ENCODE assay signal across 8 mouse cellular contexts in the genomic region with DNA sequence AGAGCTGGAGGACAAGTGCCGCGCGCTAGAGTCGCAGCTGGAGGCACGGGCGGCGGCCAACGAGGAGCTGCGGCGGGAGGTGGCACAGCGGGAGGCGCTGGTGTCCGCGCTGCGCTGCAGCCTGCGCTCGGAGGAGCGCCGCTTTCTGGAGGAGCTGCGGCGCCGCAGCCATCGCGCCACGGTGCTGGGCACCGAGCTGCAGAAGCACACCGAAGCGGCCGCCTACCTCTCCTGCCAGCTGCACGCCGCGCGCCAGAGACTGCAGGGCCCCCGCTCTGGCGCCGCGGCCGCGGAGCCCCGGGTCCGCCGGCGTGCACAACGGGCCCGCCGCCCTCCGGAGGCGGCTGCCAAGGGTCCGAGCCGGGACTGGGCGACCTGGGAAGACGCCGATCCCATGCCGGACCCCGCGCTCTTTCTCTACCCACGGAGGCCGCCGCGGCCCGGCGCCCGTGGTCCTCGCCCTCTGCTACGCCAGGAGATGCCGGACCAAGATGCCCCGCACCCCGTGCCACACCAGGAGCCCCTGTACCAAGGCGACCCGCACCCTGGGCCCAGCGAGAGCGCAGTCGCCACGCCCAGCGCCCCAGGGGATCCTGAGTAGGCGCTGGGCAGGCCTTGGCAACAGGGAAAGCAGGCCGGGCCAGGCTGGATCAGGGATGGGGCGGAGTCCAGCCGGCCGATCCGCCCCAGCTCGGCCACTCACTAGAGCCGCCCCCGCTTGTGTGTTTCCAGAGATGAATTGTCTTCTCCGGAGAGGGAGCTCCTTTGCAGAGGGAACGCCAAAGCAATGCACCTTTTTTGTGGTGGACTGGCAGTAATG. TPM values are rescaled to one million over a fixed set of nuclear protein-coding genes. Genes with fewer than 3 reads are reported as not detected.
DNase-seq lines count a peak whose midpoint lies in the region; ATAC-seq lines count a peak whose summit lies in the region.

No protein-coding gene starts in this region.

- H3K36me3 ChIP-seq in hindbrain, embryonic 13.5 days, result peaks cover 7% of the 10 kb centered on the region; the same call in 1 of the 2 replicates

- H3K27ac ChIP-seq in hindbrain, embryonic 13.5 days, result peak overlapping the region; percentile 95

- H3K27me3 ChIP-seq in hindbrain, embryonic 13.5 days, result peaks cover 33% of the 10 kb centered on the region

- peak overlapping the region; percentile 83 for H3K4me2 ChIP-seq in hindbrain, embryonic 13.5 days

- H3K4me3 ChIP-seq in hindbrain, embryonic 13.5 days, result peak overlapping the region; percentile 64

- H3K9me3 ChIP-seq in hindbrain, embryonic 13.5 days, result no peaks in the 10 kb centered on the region

- H3K9ac ChIP-seq in hindbrain, embryonic 13.5 days, result peak overlapping the region; percentile 90

- ATAC-seq in hindbrain, embryonic 13.5 days (ENCODE audit: low FRiP score), result peak; percentile 89
- ATAC-seq in megakaryocyte, adult 5-6 weeks (ENCODE audit: poor library complexity, severe bottlenecking), result peak; percentile 90

- under 1% methylated on average over 84 of the region's 86 CpGs for WGBS in hindbrain, embryonic 13.5 days

- peaks cover 22% of the 10 kb centered on the region for H3K4me1 ChIP-seq in hindbrain, embryonic 13.5 days (replicated peaks)

- DNase-seq in ZHBTc4 (ENCODE audit: low read depth, low spot score), result peak; percentile 90
- DNase-seq in cerebellum, postnatal 14 days, result peak; percentile 84 to 85
- DNase-seq in frontal cortex, postnatal 25 days (ENCODE audit: low spot score in 2 of 2), result peak; percentile 32 to 57
- DNase-seq in left cerebral cortex, adult 8-10 months (ENCODE audit: low spot score in 2 of 2), result peak; percentile 53 to 75
- DNase-seq in right cerebral cortex, postnatal 14 days, result peak; percentile 74
- DNase-seq in urinary bladder, postnatal 36 days (ENCODE audit: low spot score in 2 of 2), result peak; percentile 73 to 84

RNA-seq across cellular contexts. Expression of a gene that starts 11.1 kb away (rescaled TPM):
- polyA plus RNA-seq in hindbrain, embryonic 13.5 days (2015; fragmentation: Nextera tagmentation; extraction: Ambion mirVana), result 14.3 and 16.8 TPM in 2 replicates
- 10 to 100 TPM; 63.0 to 77.5 (median 73.7) TPM for total RNA-seq in left cerebral cortex, adult 8-10 months (2022)
- 11.9 and 13.7 TPM in 2 replicates for total RNA-seq in megakaryocyte, adult 5-6 weeks (2015)
- 13.3 and 13.7 TPM in 2 replicates for total RNA-seq in megakaryocyte, adult 5-6 weeks (2017)

RNA-seq across cellular contexts. Expression of a gene that starts 18.8 kb away (rescaled TPM):
- 2.0 and 2.1 TPM in 2 replicates for polyA plus RNA-seq in hindbrain, embryonic 13.5 days (2015; fragmentation: Nextera tagmentation; extraction: Ambion mirVana)
- 10 to 100 TPM; 30.5 to 36.7 (median 32.7) TPM for total RNA-seq in left cerebral cortex, adult 8-10 months (2022)
- total RNA-seq in megakaryocyte, adult 5-6 weeks (2015), result 0.05 and 0.27 TPM in 2 replicates
- not detected in 2 replicates for total RNA-seq in megakaryocyte, adult 5-6 weeks (2017)

RNA-seq across cellular contexts. Expression of a gene that starts 27.5 kb away (rescaled TPM):
- 10.4 and 10.6 TPM in 2 replicates for polyA plus RNA-seq in hindbrain, embryonic 13.5 days (2015; fragmentation: Nextera tagmentation; extraction: Ambion mirVana)
- total RNA-seq in left cerebral cortex, adult 8-10 months (2022), result 100 to 1,000 TPM; 154 to 168 (median 162) TPM
- total RNA-seq in megakaryocyte, adult 5-6 weeks (2015), result 22.2 and 22.3 TPM in 2 replicates
- 33.9 and 34.3 TPM in 2 replicates for total RNA-seq in megakaryocyte, adult 5-6 weeks (2017)

Comparison
In these comparisons a context has a peak if more than half of its experiments do, and no peak if none do; other contexts are left out.
1. Peak in every context shown above with its lines: DNase-seq, ATAC-seq, H3K4me3 ChIP-seq and H3K27ac ChIP-seq.
2. RNA of a gene that starts 11.1 kb away (total RNA-seq): 63.0 to 77.5 TPM in left cerebral cortex, adult 8-10 months; 11.9 to 13.7 TPM in megakaryocyte, adult 5-6 weeks; every median in the first group is over 4 times any median in the second.
3. RNA of a gene that starts 18.8 kb away (total RNA-seq): 30.5 to 36.7 TPM in left cerebral cortex, adult 8-10 months; 0.05 to 0.27 TPM in megakaryocyte, adult 5-6 weeks; every median in the first group is over 10 times any median in the second.
4. RNA of a gene that starts 27.5 kb away (total RNA-seq): 154 to 168 TPM in left cerebral cortex, adult 8-10 months; 22.2 to 34.3 TPM in megakaryocyte, adult 5-6 weeks; every median in the first group is over 4 times any median in the second.